Mouse (Mus musculus): Measurements from ENCODE around the gene Mgat2. TPM values are rescaled to one million over a fixed set of nuclear protein-coding genes. Genes with fewer than 3 reads are reported as not detected.

Mgat2 gene
- polyA plus RNA-seq, 1 experiment from 2014 or later: 29.6 TPM

DNA sequence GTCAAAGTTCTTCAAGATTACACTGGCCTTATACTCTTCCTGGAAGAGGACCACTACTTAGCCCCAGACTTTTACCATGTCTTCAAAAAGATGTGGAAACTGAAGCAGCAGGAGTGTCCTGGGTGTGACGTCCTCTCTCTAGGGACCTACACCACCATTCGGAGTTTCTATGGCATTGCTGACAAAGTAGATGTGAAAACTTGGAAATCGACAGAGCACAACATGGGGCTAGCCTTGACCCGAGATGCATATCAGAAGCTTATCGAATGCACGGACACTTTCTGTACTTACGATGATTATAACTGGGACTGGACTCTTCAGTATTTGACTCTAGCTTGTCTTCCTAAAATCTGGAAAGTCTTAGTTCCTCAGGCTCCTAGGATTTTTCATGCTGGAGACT, 1.4 kb downstream of the Mgat2 start:
- H3K27me3 ChIP-seq (replicated peaks; ENCODE audit: low read depth, poor library complexity, severe bottlenecking): no peaks in the 10 kb centered on the region
- no peak for DNase-seq (ENCODE audit: low spot score)
- 76% methylated on average over 7 of the region's 7 CpGs for WGBS
- H3K36me3 ChIP-seq (replicated peaks): peaks cover 52% of the 10 kb centered on the region
- peaks cover 29% of the 10 kb centered on the region for H3K4me1 ChIP-seq
- H3K27ac ChIP-seq (replicated peaks): 0 out of 2 replicates have a peak overlapping the region, but pooled peaks have one; percentile 93
- no peaks in the 10 kb centered on the region for H3K9me3 ChIP-seq
- H3K4me3 ChIP-seq: peak overlapping the region; percentile 88

- H3K27me3 ChIP-seq (replicated peaks; ENCODE audit: low read depth, poor library complexity, severe bottlenecking): no peaks in the 10 kb centered on the region
- 78% methylated on average over 5 of the region's 5 CpGs for WGBS
- H3K4me1 ChIP-seq: peaks cover 29% of the 10 kb centered on the region
- H3K27ac ChIP-seq (replicated peaks): no peak overlapping the region
- H3K9me3 ChIP-seq: peaks cover 4% of the 10 kb centered on the region; the same call in 1 of the 2 replicates
- no peak for DNase-seq (ENCODE audit: low spot score)
- H3K4me3 ChIP-seq: 0 out of 2 replicates have a peak overlapping the region, but pooled peaks have one; percentile 14
- peaks cover 55% of the 10 kb centered on the region for H3K36me3 ChIP-seq (replicated peaks)
Observed at GRCm38 (mm10) chr12:69186811-69187471, 3.0 kb downstream of the Mgat2 start.

DNA sequence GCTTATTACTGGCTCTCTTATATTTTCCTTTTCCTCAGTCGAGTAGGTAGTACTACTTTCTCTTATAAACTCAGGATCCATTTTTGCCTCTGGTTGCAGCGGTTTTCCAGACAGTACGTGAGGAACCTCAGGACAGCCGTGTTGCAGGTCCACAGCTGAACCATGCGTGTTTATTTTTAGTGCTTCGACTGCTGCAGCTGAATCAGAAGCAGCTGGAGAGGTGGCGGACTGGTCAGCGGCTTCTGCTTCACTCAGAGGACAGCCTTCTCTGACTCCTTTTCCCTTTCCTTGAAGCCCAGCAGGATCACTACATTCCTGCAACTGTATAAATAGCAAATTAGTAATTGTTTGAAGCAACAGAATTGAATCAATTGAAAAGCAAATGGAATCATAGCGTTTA, 6.1 kb downstream of the Mgat2 start:
- 87% methylated on average over 9 of the region's 9 CpGs for WGBS
- no peak for DNase-seq (ENCODE audit: low spot score)
- Histone ChIP-seq H3K9me3 (peaks cover 4% of the 10 kb centered on the region; the same call in 1 of the 2 replicates), H3K4me1 (peaks cover 17% of the 10 kb centered on the region), H3K27ac (replicated peaks) (no peak overlapping the region), H3K36me3 (replicated peaks) (peaks cover 69% of the 10 kb centered on the region), H3K4me3 (no peak overlapping the region), H3K27me3 (replicated peaks; ENCODE audit: low read depth, poor library complexity, severe bottlenecking) (no peaks in the 10 kb centered on the region)

DNA sequence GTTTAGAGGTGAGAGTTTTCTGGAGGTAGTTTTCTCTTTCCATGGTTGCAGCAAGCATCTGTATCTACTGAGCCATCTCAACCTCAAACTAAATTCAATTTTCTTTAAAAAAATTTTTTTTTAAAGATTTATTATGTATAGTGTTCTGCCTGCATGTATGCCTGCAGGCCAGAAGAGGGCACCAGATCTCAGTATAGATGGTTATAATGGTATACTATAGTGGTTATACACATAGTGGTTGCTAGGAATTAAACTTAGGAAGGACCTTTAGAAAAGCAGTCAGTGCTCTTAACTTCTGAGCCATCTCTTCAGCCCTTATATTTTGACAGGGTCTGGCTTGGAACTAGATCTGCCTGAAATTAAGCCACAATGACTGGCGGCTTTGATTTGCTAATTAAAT, 6.6 kb downstream of the Mgat2 start:
- WGBS: 100% methylated on average over 1 of the region's 1 CpGs
- Histone ChIP-seq H3K27ac (replicated peaks) (no peak overlapping the region), H3K4me1 (peaks cover 17% of the 10 kb centered on the region), H3K4me3 (no peak overlapping the region), H3K9me3 (peaks cover 4% of the 10 kb centered on the region; the same call in 1 of the 2 replicates), H3K27me3 (replicated peaks; ENCODE audit: low read depth, poor library complexity, severe bottlenecking) (no peaks in the 10 kb centered on the region), H3K36me3 (replicated peaks) (peaks cover 67% of the 10 kb centered on the region)
- no peak for DNase-seq (ENCODE audit: low spot score)

DNA sequence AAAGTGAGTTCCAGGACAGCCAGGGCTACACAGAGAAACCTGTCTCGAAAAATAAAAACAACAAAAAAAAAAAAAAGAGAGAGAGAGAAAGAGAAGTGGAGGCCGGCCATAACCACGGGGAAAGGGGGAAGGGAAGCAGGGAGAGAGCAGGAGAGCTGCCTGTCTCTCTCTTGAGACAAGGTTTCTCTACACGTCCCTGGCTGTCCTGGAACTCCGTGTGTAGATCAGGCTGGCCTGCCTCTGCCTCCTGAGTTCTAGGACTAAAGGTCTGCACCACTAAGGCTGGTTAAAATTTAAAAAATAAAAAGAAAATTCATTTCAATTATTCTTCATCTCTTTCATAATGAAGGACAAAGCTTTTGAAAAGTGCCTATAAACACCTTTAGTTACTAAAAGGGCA, 7.4 kb downstream of the Mgat2 start:
- H3K9me3 ChIP-seq: peaks cover 4% of the 10 kb centered on the region; the same call in 1 of the 2 replicates
- no peaks in the 10 kb centered on the region for H3K27me3 ChIP-seq (replicated peaks; ENCODE audit: low read depth, poor library complexity, severe bottlenecking)
- H3K4me1 ChIP-seq: peaks cover 17% of the 10 kb centered on the region
- 89% methylated on average over 5 of the region's 5 CpGs for WGBS
- no peak overlapping the region for H3K27ac ChIP-seq (replicated peaks)
- H3K4me3 ChIP-seq: no peak overlapping the region
- DNase-seq (ENCODE audit: low spot score): no peak
- peaks cover 65% of the 10 kb centered on the region for H3K36me3 ChIP-seq (replicated peaks)

- H3K36me3 ChIP-seq (replicated peaks): peaks cover 59% of the 10 kb centered on the region
- H3K27me3 ChIP-seq (replicated peaks; ENCODE audit: low read depth, poor library complexity, severe bottlenecking): no peaks in the 10 kb centered on the region
- H3K4me3 ChIP-seq: no peak overlapping the region
- H3K9me3 ChIP-seq: peaks cover 4% of the 10 kb centered on the region; the same call in 1 of the 2 replicates
- peaks cover 15% of the 10 kb centered on the region for H3K4me1 ChIP-seq
- H3K27ac ChIP-seq (replicated peaks): no peak overlapping the region
- no peak for DNase-seq (ENCODE audit: low spot score)
- 96% methylated on average over 2 of the region's 2 CpGs for WGBS
Observed at GRCm38 (mm10) chr12:69192637-69193036, 8.7 kb downstream of the Mgat2 start.

GRCm38 (mm10) chr12:69196444-69197377, 12.8 kb downstream of the Mgat2 start, which contains the start of gene Gm49383:
TSS of gene Gm49383 (minus strand) at chr12:69197104.
- under 1% methylated on average over 75 of the region's 75 CpGs for WGBS
- DNase-seq (ENCODE audit: low spot score): peak; percentile 85
- Histone ChIP-seq H3K4me1 (peaks cover 31% of the 10 kb centered on the region), H3K9me3 (no peaks in the 10 kb centered on the region), H3K4me3 (peak within 1 kb of the TSS; percentile 94), H3K27ac (replicated peaks) (peak within 1 kb of the TSS; percentile 91), H3K27me3 (replicated peaks; ENCODE audit: low read depth, poor library complexity, severe bottlenecking) (no peaks in the 10 kb centered on the region), H3K36me3 (replicated peaks) (peaks cover 50% of the 10 kb centered on the region)

- no peaks in the 10 kb centered on the region for H3K27me3 ChIP-seq (replicated peaks; ENCODE audit: low read depth, poor library complexity, severe bottlenecking)
- H3K9me3 ChIP-seq: no peaks in the 10 kb centered on the region
- WGBS: under 1% methylated on average over 94 of the region's 94 CpGs
- DNase-seq (ENCODE audit: low spot score): peak; percentile 67
- peak overlapping the region; percentile 94 for H3K4me3 ChIP-seq
- H3K27ac ChIP-seq (replicated peaks): peak overlapping the region; percentile 91
- peaks cover 50% of the 10 kb centered on the region for H3K36me3 ChIP-seq (replicated peaks)
- H3K4me1 ChIP-seq: peaks cover 31% of the 10 kb centered on the region
Observed at GRCm38 (mm10) chr12:69197378-69198163, 13.6 kb downstream of the Mgat2 start.

GRCm38 (mm10) chr12:69198164-69198535, 14.2 kb downstream of the Mgat2 start, which contains the start of gene Dnaaf2:
TSS of gene Dnaaf2 (minus strand) at chr12:69198429.
- H3K27me3 ChIP-seq (replicated peaks; ENCODE audit: low read depth, poor library complexity, severe bottlenecking): no peaks in the 10 kb centered on the region
- H3K9me3 ChIP-seq: no peaks in the 10 kb centered on the region
- H3K36me3 ChIP-seq (replicated peaks): peaks cover 50% of the 10 kb centered on the region
- peak within 1 kb of the TSS; percentile 94 for H3K4me3 ChIP-seq
- H3K27ac ChIP-seq (replicated peaks): peak within 1 kb of the TSS; percentile 91
- peak; percentile 84 for DNase-seq (ENCODE audit: low spot score)
- WGBS: under 1% methylated on average over 18 of the region's 18 CpGs
- peaks cover 31% of the 10 kb centered on the region for H3K4me1 ChIP-seq

DNA sequence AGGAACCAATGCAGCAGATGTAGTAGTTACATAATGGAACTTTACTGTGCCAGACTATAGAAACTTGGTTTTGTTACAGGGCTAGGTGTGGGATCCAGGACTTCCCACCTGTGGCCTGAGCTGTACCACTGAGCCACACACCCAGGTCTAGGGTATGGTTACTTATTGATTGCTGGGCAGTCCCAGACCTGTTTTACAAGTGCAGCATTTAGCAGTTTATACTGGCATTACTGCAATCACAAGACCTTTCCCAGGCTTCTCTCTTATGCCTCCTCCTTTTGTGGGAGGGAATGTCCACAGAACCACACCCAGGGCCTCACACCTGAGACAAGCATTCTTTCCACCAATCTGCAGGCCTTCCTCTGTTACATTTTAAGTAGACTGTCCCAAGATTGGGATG, 15.0 kb downstream of the Mgat2 start:
- no peaks in the 10 kb centered on the region for H3K27me3 ChIP-seq (replicated peaks; ENCODE audit: low read depth, poor library complexity, severe bottlenecking)
- no peaks in the 10 kb centered on the region for H3K9me3 ChIP-seq
- peak overlapping the region; percentile 28; the same call in 1 of the 2 replicates for H3K4me3 ChIP-seq
- no peak for DNase-seq (ENCODE audit: low spot score)
- peaks cover 31% of the 10 kb centered on the region for H3K4me1 ChIP-seq
- peaks cover 52% of the 10 kb centered on the region for H3K36me3 ChIP-seq (replicated peaks)
- H3K27ac ChIP-seq (replicated peaks): no peak overlapping the region

DNA sequence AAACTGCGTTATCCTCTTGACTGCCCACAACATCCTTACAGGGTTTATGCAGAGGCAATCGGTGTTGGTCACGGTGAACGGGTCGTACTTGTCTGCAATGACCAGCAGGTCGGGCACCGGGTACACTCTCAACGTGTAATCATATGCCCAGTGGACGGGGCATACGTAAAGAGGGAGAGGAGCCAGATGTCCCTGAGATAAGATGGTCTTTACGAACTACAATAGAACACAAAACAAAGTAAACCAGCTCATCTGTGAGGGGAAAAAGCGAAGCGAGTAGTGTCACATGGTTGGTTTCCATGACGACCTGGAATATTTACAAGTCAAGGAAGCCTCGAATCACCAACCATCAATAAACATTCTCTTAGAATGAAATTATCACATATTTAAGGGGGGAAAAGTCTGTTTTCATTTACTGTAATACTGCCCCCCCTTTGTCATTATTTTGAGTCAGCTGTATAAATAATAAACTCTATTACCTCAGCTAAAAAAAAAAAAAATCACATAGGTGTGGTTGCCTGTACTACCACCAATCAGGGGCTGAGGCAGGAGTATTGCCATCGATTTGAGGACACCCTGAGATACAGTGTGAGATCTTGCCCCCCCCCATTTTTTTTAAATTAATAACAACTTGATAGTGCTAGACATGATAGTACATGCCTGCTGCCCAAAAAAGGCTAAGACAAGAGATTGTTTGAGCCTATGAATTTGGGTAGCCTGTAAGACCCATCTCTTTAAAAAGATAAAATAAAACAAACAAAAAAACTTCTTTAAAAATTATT, 20.3 kb downstream of the Mgat2 start, which contains the start of gene Gm49384:
Gene Gm49384, minus strand, starts transcription at position 216 of the 782 bp plus-strand sequence.
- 91% methylated on average over 16 of the region's 16 CpGs for WGBS
- no peaks in the 10 kb centered on the region for H3K9me3 ChIP-seq
- H3K27ac ChIP-seq (replicated peaks): no peak within 1 kb of the TSS
- H3K4me3 ChIP-seq: no peak within 1 kb of the TSS
- H3K27me3 ChIP-seq (replicated peaks; ENCODE audit: low read depth, poor library complexity, severe bottlenecking): no peaks in the 10 kb centered on the region
- H3K36me3 ChIP-seq (replicated peaks): peaks cover 84% of the 10 kb centered on the region
- peaks cover under 1% of the 10 kb centered on the region; the same call in 1 of the 2 replicates for H3K4me1 ChIP-seq
- DNase-seq (ENCODE audit: low spot score): no peak
